Mouse (Mus musculus): ENCODE data around the gene Gnptg.

Gene Gnptg

GRCm38 (mm10) chr17:25239695-25240636 is at the start of gene Gnptg, which contains the start of gene Tsr3:
TSS of gene Gnptg (minus strand) at chr17:25240124.
TSS of gene Tsr3 (plus strand) at chr17:25240170.
- peak; percentile 97 for DNase-seq (ENCODE audit: low read depth, low spot score)

- DNase-seq (ENCODE audit: low read depth, low spot score): no peak
These were observed 48.9 kb upstream of the Gnptg start for GRCm38 (mm10) chr17:25288842-25289241.

- DNase-seq (ENCODE audit: low read depth, low spot score): peak; percentile 81
These were observed 45.1 kb upstream of the Gnptg start for GRCm38 (mm10) chr17:25285033-25285432.

- DNase-seq (ENCODE audit: low read depth, low spot score): no peak
These were observed 42.2 kb upstream of the Gnptg start for GRCm38 (mm10) chr17:25282133-25282532.

- DNase-seq (ENCODE audit: low read depth, low spot score): no peak
These were observed 35.9 kb upstream of the Gnptg start for GRCm38 (mm10) chr17:25275833-25276232.

- no peak for DNase-seq (ENCODE audit: low read depth, low spot score)
These were observed 34.8 kb upstream of the Gnptg start, which contains the start of gene Ube2i for GRCm38 (mm10) chr17:25274571-25275346. TSS of gene Ube2i (minus strand) at chr17:25274622.

- peak; percentile 99 for DNase-seq (ENCODE audit: low read depth, low spot score)
These were observed 34.0 kb upstream of the Gnptg start for GRCm38 (mm10) chr17:25273706-25274501.

GRCm38 (mm10) chr17:25272951-25273705 is 33.2 kb upstream of the Gnptg start:
- DNase-seq (ENCODE audit: low read depth, low spot score): no peak

- no peak for DNase-seq (ENCODE audit: low read depth, low spot score)
These were observed 32.4 kb upstream of the Gnptg start for GRCm38 (mm10) chr17:25272326-25272725.

GRCm38 (mm10) chr17:25270795-25271335 is 30.9 kb upstream of the Gnptg start:
- no peak for DNase-seq (ENCODE audit: low read depth, low spot score)

GRCm38 (mm10) chr17:25264453-25264852 is 24.5 kb upstream of the Gnptg start:
- no peak for DNase-seq (ENCODE audit: low read depth, low spot score)

GRCm38 (mm10) chr17:25257804-25258261 is 17.9 kb upstream of the Gnptg start:
- no peak for DNase-seq (ENCODE audit: low read depth, low spot score)

GRCm38 (mm10) chr17:25256140-25256754 is 16.3 kb upstream of the Gnptg start, which contains the start of gene Baiap3:
TSS of gene Baiap3 (minus strand) at chr17:25256364.
- no peak for DNase-seq (ENCODE audit: low read depth, low spot score)

GRCm38 (mm10) chr17:25255110-25255509 is 15.2 kb upstream of the Gnptg start:
- no peak for DNase-seq (ENCODE audit: low read depth, low spot score)

- DNase-seq (ENCODE audit: low read depth, low spot score): no peak
These were observed 13.8 kb upstream of the Gnptg start for GRCm38 (mm10) chr17:25253760-25254159.

GRCm38 (mm10) chr17:25252643-25253042 is 12.7 kb upstream of the Gnptg start:
- no peak for DNase-seq (ENCODE audit: low read depth, low spot score)

GRCm38 (mm10) chr17:25250181-25250835 is 10.4 kb upstream of the Gnptg start:
- no peak for DNase-seq (ENCODE audit: low read depth, low spot score)

- DNase-seq (ENCODE audit: low read depth, low spot score): no peak
These were observed 8.3 kb upstream of the Gnptg start for GRCm38 (mm10) chr17:25248033-25248750.

GRCm38 (mm10) chr17:25244239-25244638 is 4.3 kb upstream of the Gnptg start:
- no peak for DNase-seq (ENCODE audit: low read depth, low spot score)
